Mouse (Mus musculus) forebrain, embryonic 13.5 days (tissue): ENCODE results near the gene Nlrc5. TPM values are rescaled to one million over a fixed set of nuclear protein-coding genes. Genes with fewer than 3 reads are reported as not detected.

ENCODE experiments used
- ATAC-seq: fragments of 200-750 bp; cut with Nextera tagmentation; 2 replicates; pipeline ENCODE4 v1.8.0; 2017
- H3K27ac ChIP-seq: fragments of 300-500 bp; sonication (generic); 2 replicates; pipeline ENCODE4 v1.5.1; 2015; ENCODE audit warnings: inconsistent platforms, mild to moderate bottlenecking, moderate library complexity
- H3K27me3 ChIP-seq: fragments of 300-500 bp; sonication (generic); 2 replicates; pipeline ENCODE4 v1.6.1; 2015; ENCODE audit warnings: mild to moderate bottlenecking, inconsistent platforms
- H3K36me3 ChIP-seq: fragments of 300-500 bp; sonication (generic); 2 replicates; pipeline ENCODE4 v1.6.1; 2015; ENCODE audit warnings: mild to moderate bottlenecking, inconsistent platforms; ENCODE audit not compliant: poor library complexity, severe bottlenecking
- H3K4me1 ChIP-seq: fragments of 300-500 bp; sonication (generic); 2 replicates; pipeline ENCODE4 v1.6.1; 2015; ENCODE audit warnings: inconsistent platforms
- H3K4me2 ChIP-seq: fragments of 300-500 bp; sonication (generic); 2 replicates; pipeline ENCODE4 v1.6.1; 2015; ENCODE audit warnings: inconsistent platforms, mild to moderate bottlenecking, moderate library complexity
- H3K4me3 ChIP-seq: fragments of 300-500 bp; sonication (generic); 2 replicates; pipeline ENCODE4 v1.5.1; 2015; ENCODE audit warnings: mild to moderate bottlenecking, inconsistent platforms
- H3K9ac ChIP-seq: fragments of 300-500 bp; sonication (generic); 2 replicates; pipeline ENCODE4 v1.6.1; 2015; ENCODE audit warnings: mild to moderate bottlenecking, inconsistent platforms
- H3K9me3 ChIP-seq: fragments of 300-500 bp; sonication (generic); replicated peaks from 2 replicates; pipeline ENCODE4 v1.6.1; 2016; ENCODE audit warnings: inconsistent platforms
- WGBS: fragments of 180-500 bp; shearing (Covaris S2); methylation state at CpG from one replicate; pipeline ENCODE4 v1.1.7; 2015; 5-methylcytosine and 5-hydroxymethylcytosine counted together
- polyA plus RNA-seq: library from polyadenylated mRNA; unstranded; fragments of >200 nt; fragmentation: Nextera tagmentation; extraction: Ambion mirVana; gene quantifications from 2 replicates; pipeline ENCODE4 v1.2.1, GENCODE M21; 2015

Nlrc5 gene
- polyA plus RNA-seq, 1 experiment from 2014 or later, result 0.12 TPM

- Histone ChIP-seq H3K4me2 (no peak overlapping the region), H3K27me3 (peaks cover 1% of the 10 kb centered on the region; the same call in 1 of the 2 replicates), H3K9me3 (no peaks in the 10 kb centered on the region), H3K4me1 (no peaks in the 10 kb centered on the region), H3K4me3 (no peak overlapping the region), H3K36me3 (no peaks in the 10 kb centered on the region), H3K9ac (no peak overlapping the region), H3K27ac (no peak overlapping the region)
- WGBS, result 82% methylated on average over 7 of the region's 7 CpGs
- no peak for ATAC-seq
Observed at GRCm38 (mm10) chr8:94476846-94477245, 42.7 kb downstream of the Nlrc5 start.

- H3K9ac ChIP-seq, result no peak overlapping the region
- WGBS, result 8% methylated on average over 6 of the region's 6 CpGs
- H3K9me3 ChIP-seq, result no peaks in the 10 kb centered on the region
- no peaks in the 10 kb centered on the region for H3K36me3 ChIP-seq
- no peak overlapping the region for H3K27ac ChIP-seq
- peaks cover 13% of the 10 kb centered on the region; the same call in 1 of the 2 replicates for H3K27me3 ChIP-seq
- H3K4me3 ChIP-seq, result no peak overlapping the region
- H3K4me2 ChIP-seq, result no peak overlapping the region
- no peak for ATAC-seq
- H3K4me1 ChIP-seq, result no peaks in the 10 kb centered on the region
Observed at GRCm38 (mm10) chr8:94482051-94482450, 47.9 kb downstream of the Nlrc5 start.

- Histone ChIP-seq H3K27ac (no peak overlapping the region), H3K4me2 (no peak overlapping the region), H3K4me3 (no peak overlapping the region), H3K9ac (no peak overlapping the region), H3K36me3 (no peaks in the 10 kb centered on the region), H3K4me1 (no peaks in the 10 kb centered on the region), H3K27me3 (peaks cover 13% of the 10 kb centered on the region; the same call in 1 of the 2 replicates), H3K9me3 (no peaks in the 10 kb centered on the region)
- WGBS, result 85% methylated on average over 3 of the region's 3 CpGs
- ATAC-seq, result no peak
Observed at GRCm38 (mm10) chr8:94485288-94485687, 51.1 kb downstream of the Nlrc5 start.

- Histone ChIP-seq H3K4me3 (no peak overlapping the region), H3K9ac (no peak overlapping the region), H3K27ac (no peak overlapping the region), H3K4me2 (no peak overlapping the region), H3K36me3 (no peaks in the 10 kb centered on the region), H3K4me1 (no peaks in the 10 kb centered on the region), H3K9me3 (no peaks in the 10 kb centered on the region), H3K27me3 (peaks cover 13% of the 10 kb centered on the region; the same call in 1 of the 2 replicates)
- ATAC-seq, result no peak; the same call in 1 of the 2 replicates
- WGBS, result 17% methylated on average over 2 of the region's 2 CpGs
Observed at GRCm38 (mm10) chr8:94485882-94486281, 51.7 kb downstream of the Nlrc5 start.

- H3K27me3 ChIP-seq, result peaks cover 5% of the 10 kb centered on the region; the same call in 1 of the 2 replicates
- WGBS, result 86% methylated on average over 2 of the region's 2 CpGs
Observed at GRCm38 (mm10) chr8:94488016-94488415, 53.9 kb downstream of the Nlrc5 start.

GRCm38 (mm10) chr8:94489809-94490483 is 55.8 kb downstream of the Nlrc5 start:
- H3K27me3 ChIP-seq, result peaks cover 2% of the 10 kb centered on the region; the same call in 1 of the 2 replicates
- H3K27ac ChIP-seq, result no peak overlapping the region
- no peak overlapping the region for H3K4me3 ChIP-seq
- ATAC-seq, result no peak
- H3K4me2 ChIP-seq, result no peak overlapping the region
- WGBS, result 75% methylated on average over 4 of the region's 4 CpGs
- H3K36me3 ChIP-seq, result no peaks in the 10 kb centered on the region
- H3K9ac ChIP-seq, result no peak overlapping the region
- no peaks in the 10 kb centered on the region for H3K9me3 ChIP-seq
- peaks cover 3% of the 10 kb centered on the region for H3K4me1 ChIP-seq

More at GRCm38 (mm10) chr8:94488016-94488415, 53.9 kb downstream of the Nlrc5 start:
- Histone ChIP-seq H3K4me1 (peaks cover 3% of the 10 kb centered on the region), H3K4me3 (no peak overlapping the region), H3K9me3 (no peaks in the 10 kb centered on the region), H3K4me2 (no peak overlapping the region), H3K9ac (no peak overlapping the region), H3K27ac (no peak overlapping the region), H3K36me3 (no peaks in the 10 kb centered on the region)
- ATAC-seq, result no peak

GRCm38 (mm10) chr8:94492021-94492681 is 58.0 kb downstream of the Nlrc5 start:
- Histone ChIP-seq H3K27ac (no peak overlapping the region), H3K27me3 (no peaks in the 10 kb centered on the region), H3K36me3 (no peaks in the 10 kb centered on the region), H3K4me1 (peaks cover 3% of the 10 kb centered on the region), H3K9me3 (no peaks in the 10 kb centered on the region), H3K4me3 (peak overlapping the region; percentile 31), H3K4me2 (peak overlapping the region; percentile 63), H3K9ac (peak overlapping the region; percentile 60)
- 4% methylated on average over 15 of the region's 15 CpGs for WGBS
- ATAC-seq, result peak; percentile 90

- 24% methylated on average over 1 of the region's 1 CpGs for WGBS
- H3K4me3 ChIP-seq, result no peak overlapping the region
- ATAC-seq, result no peak
- peaks cover 3% of the 10 kb centered on the region for H3K4me1 ChIP-seq
- H3K9ac ChIP-seq, result no peak overlapping the region
- H3K27ac ChIP-seq, result no peak overlapping the region
- H3K9me3 ChIP-seq, result no peaks in the 10 kb centered on the region
- no peak overlapping the region for H3K4me2 ChIP-seq
- H3K27me3 ChIP-seq, result no peaks in the 10 kb centered on the region
- no peaks in the 10 kb centered on the region for H3K36me3 ChIP-seq
Observed at GRCm38 (mm10) chr8:94493240-94493639, 59.1 kb downstream of the Nlrc5 start.

GRCm38 (mm10) chr8:94515430-94516208 is 81.5 kb downstream of the Nlrc5 start:
- no peaks in the 10 kb centered on the region for H3K9me3 ChIP-seq
- ATAC-seq, result no peak

GRCm38 (mm10) chr8:94516209-94516593 is 82.0 kb downstream of the Nlrc5 start:
- no peak for ATAC-seq
- 29% methylated on average over 1 of the region's 1 CpGs for WGBS

More at GRCm38 (mm10) chr8:94515430-94516208, 81.5 kb downstream of the Nlrc5 start:
- H3K27me3 ChIP-seq, result no peaks in the 10 kb centered on the region
- H3K9ac ChIP-seq, result no peak overlapping the region
- 48% methylated on average over 5 of the region's 5 CpGs for WGBS
- H3K36me3 ChIP-seq, result no peaks in the 10 kb centered on the region
- H3K4me3 ChIP-seq, result no peak overlapping the region
- H3K4me1 ChIP-seq, result no peaks in the 10 kb centered on the region
- no peak overlapping the region for H3K4me2 ChIP-seq
- H3K27ac ChIP-seq, result no peak overlapping the region

GRCm38 (mm10) chr8:94516766-94517165 is 82.6 kb downstream of the Nlrc5 start:
- Histone ChIP-seq H3K4me3 (no peak overlapping the region), H3K27me3 (no peaks in the 10 kb centered on the region), H3K4me1 (no peaks in the 10 kb centered on the region), H3K9me3 (no peaks in the 10 kb centered on the region), H3K36me3 (no peaks in the 10 kb centered on the region), H3K9ac (no peak overlapping the region), H3K27ac (no peak overlapping the region), H3K4me2 (no peak overlapping the region)
- no peak for ATAC-seq
- WGBS, result 50% methylated on average over 3 of the region's 3 CpGs

More at GRCm38 (mm10) chr8:94516209-94516593, 82.0 kb downstream of the Nlrc5 start:
- Histone ChIP-seq H3K9me3 (no peaks in the 10 kb centered on the region), H3K4me2 (no peak overlapping the region), H3K27me3 (no peaks in the 10 kb centered on the region), H3K4me3 (no peak overlapping the region), H3K9ac (no peak overlapping the region), H3K27ac (no peak overlapping the region), H3K4me1 (no peaks in the 10 kb centered on the region), H3K36me3 (no peaks in the 10 kb centered on the region)

GRCm38 (mm10) chr8:94518331-94518730 is 84.2 kb downstream of the Nlrc5 start:
- no peaks in the 10 kb centered on the region for H3K9me3 ChIP-seq
- no peaks in the 10 kb centered on the region for H3K36me3 ChIP-seq
- H3K4me3 ChIP-seq, result no peak overlapping the region
- 74% methylated on average over 10 of the region's 10 CpGs for WGBS
- no peaks in the 10 kb centered on the region for H3K4me1 ChIP-seq
- no peak overlapping the region for H3K9ac ChIP-seq
- H3K27me3 ChIP-seq, result no peaks in the 10 kb centered on the region
- no peak overlapping the region for H3K4me2 ChIP-seq
- H3K27ac ChIP-seq, result no peak overlapping the region
- ATAC-seq, result no peak
